Mouse (Mus musculus) spleen, postnatal 4 days (tissue): ENCODE measurements around the gene Lhpp.

Experiments
- DNase-seq, 2 experiments: peaks; one replicate each; pipeline ENCODE4 v3.0.0; 2022; ENCODE audit warnings: low spot score in 2 of 2

Lhpp gene

GRCm38 (mm10) chr7:132738844-132739243, 128.4 kb downstream of the Lhpp start:
- DNase-seq, result peak in 1 of 2 experiments; percentile 69

GRCm38 (mm10) chr7:132739829-132740228, 129.4 kb downstream of the Lhpp start:
- no peak for DNase-seq

GRCm38 (mm10) chr7:132742912-132743311, 132.5 kb downstream of the Lhpp start:
- DNase-seq, result no peak

GRCm38 (mm10) chr7:132747096-132747495, 136.7 kb downstream of the Lhpp start:
- DNase-seq, result no peak

GRCm38 (mm10) chr7:132748076-132748769, 137.8 kb downstream of the Lhpp start:
- no peak for DNase-seq

GRCm38 (mm10) chr7:132749504-132749903, 139.1 kb downstream of the Lhpp start:
- no peak for DNase-seq

- DNase-seq, result no peak
Measured at GRCm38 (mm10) chr7:132751716-132752115, 141.3 kb downstream of the Lhpp start.

GRCm38 (mm10) chr7:132753518-132754388, 143.3 kb downstream of the Lhpp start:
- DNase-seq, result no peak

- DNase-seq, result peak in 1 of 2 experiments; percentile 62
Measured at GRCm38 (mm10) chr7:132754389-132754750, 143.9 kb downstream of the Lhpp start.
